Mouse (Mus musculus) G1E (cell line): ENCODE data around the gene Chkb.

Source experiments
- CTCF ChIP-seq: IDR thresholded peaks from 2 replicates; pipeline ENCODE4 v1.5.1; 2012; ENCODE audit warnings: low read depth, low read length, inconsistent platforms, mixed read lengths
- POLR2AphosphoS5 ChIP-seq: IDR thresholded peaks from 2 replicates; pipeline ENCODE4 v1.6.1; 2012; ENCODE audit warnings: low read depth, low read length, inconsistent platforms; ENCODE audit not compliant: insufficient replicate concordance

DNA sequence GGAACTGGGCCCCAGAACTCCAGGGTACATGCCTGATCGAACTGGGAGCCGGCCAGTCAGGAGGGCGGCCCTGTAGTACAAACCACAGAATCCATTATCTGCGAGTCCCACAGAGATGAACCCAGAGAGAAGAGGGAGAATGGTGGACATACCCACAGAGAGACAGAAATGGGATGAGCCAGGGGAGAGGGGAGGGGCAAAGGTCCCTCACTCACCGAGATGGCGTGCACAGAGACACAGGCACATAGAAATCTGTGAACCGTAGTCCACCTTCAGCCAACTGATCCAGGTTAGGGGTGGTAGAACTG is 45.5 kb upstream of the Chkb start:
- TF ChIP-seq POLR2AphosphoS5 (no peak), CTCF (no peak)
